Mouse (Mus musculus): ENCODE data around the gene Tdgf1.

Gene Tdgf1

GRCm38 (mm10) chr9:110946548-110947044 is 638 bp upstream of the Tdgf1 start:
- TF ChIP-seq GATA4 (IDR thresholded peaks at IDR 0.05; ENCODE audit: insufficient replicate concordance, low read length), result no peak

DNA sequence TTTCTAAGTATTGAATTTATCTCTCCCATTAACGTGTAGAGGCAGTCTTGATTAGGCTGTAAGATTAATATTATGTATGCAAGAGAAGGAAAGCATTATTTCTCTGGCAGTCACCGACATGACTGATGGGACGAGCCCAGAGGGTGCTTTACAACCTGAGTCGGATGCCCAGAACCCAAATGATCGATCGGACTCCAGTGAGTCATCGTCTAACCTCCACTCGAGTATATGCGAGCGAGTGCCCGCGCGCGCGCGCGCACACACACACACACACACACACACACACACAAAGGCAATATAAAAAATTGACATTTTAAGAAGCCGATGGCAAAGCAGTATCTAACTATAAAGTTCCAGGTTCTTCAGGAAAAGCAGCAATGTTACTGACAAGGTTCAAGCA is 615 bp downstream of the Tdgf1 start:
- no peak for TF ChIP-seq GATA4 (IDR thresholded peaks at IDR 0.05; ENCODE audit: insufficient replicate concordance, low read length)

DNA sequence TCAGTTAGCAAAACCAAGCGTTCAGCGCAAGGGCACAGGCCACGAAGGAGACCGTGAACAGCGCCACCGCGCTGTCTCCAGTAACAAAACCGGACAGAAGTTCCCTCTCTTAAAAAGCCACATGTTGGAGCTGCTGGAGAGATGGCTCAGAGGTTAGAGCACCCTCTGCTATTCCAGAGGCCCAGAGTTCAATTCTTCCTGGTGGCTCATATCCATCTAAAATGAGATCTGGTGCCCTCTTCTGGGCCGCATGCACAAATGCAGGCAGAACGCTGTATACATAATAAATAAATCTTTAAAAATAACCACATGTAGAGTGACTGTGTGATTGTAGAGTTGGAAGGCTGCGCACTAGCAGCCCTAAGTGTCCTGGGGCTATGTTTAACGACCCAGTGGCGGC is 1.7 kb downstream of the Tdgf1 start:
- TF ChIP-seq GATA4 (IDR thresholded peaks at IDR 0.05; ENCODE audit: insufficient replicate concordance, low read length), result no peak

GRCm38 (mm10) chr9:110937506-110938490 is 8.2 kb downstream of the Tdgf1 start:
- TF ChIP-seq GATA4 (IDR thresholded peaks at IDR 0.05; ENCODE audit: insufficient replicate concordance, low read length), result no peak

DNA sequence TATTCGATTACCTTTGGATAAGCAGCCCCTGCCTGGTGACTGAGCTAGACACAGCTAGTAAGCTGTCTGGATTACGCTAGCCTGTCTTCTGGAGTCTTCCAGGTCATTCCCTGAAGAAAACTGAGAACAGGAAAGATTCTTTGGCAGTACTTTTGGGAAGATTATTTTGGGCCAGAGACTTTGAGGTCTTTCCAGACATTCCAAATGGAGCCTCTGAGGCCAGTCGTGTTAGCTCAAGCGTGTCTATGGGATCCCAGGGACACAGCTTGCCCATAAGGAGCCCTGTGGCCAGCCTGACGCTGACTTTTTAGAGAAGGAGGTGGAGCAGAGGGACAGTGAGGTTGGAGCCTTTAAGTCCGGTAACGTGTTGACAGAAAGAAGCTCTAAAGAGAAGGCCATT is 10.0 kb downstream of the Tdgf1 start:
- no peak for TF ChIP-seq GATA4 (IDR thresholded peaks at IDR 0.05; ENCODE audit: insufficient replicate concordance, low read length)

GRCm38 (mm10) chr9:110933850-110934437 is 12.0 kb downstream of the Tdgf1 start:
- TF ChIP-seq GATA4 (IDR thresholded peaks at IDR 0.05; ENCODE audit: insufficient replicate concordance, low read length), result no peak

- TF ChIP-seq GATA4 (IDR thresholded peaks at IDR 0.05; ENCODE audit: insufficient replicate concordance, low read length), result no peak
Observed at GRCm38 (mm10) chr9:110931573-110931972, 14.4 kb downstream of the Tdgf1 start.

DNA sequence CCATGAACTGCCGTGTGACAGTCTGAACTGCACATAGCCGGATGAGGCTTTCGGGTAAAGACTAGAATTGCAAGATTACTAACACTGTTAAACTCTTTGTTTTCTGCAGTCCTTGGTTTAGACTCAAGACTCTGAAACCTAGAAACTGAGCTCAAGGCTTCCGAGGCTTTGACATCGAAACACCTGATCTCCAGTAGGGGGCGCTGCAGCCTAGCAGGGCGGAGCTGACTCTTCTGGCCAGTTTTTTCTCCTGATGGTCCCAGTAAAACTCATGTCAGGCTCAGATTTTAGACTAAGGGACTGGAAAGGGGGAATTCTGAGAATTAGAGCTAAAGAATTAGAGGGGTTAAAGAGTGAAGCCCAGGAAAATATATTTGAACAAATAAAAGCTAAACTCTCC is 23.2 kb downstream of the Tdgf1 start:
- TF ChIP-seq GATA4 (IDR thresholded peaks at IDR 0.05; ENCODE audit: insufficient replicate concordance, low read length), result no peak

- TF ChIP-seq GATA4 (IDR thresholded peaks at IDR 0.05; ENCODE audit: insufficient replicate concordance, low read length), result no peak
Observed at GRCm38 (mm10) chr9:110920665-110921419, 25.1 kb downstream of the Tdgf1 start.

GRCm38 (mm10) chr9:110916786-110917185 is 29.2 kb downstream of the Tdgf1 start, which contains the start of gene Fam240a:
TSS of gene Fam240a (minus strand) at chr9:110916861.
- no peak for TF ChIP-seq GATA4 (IDR thresholded peaks at IDR 0.05; ENCODE audit: insufficient replicate concordance, low read length)

- no peak for TF ChIP-seq GATA4 (IDR thresholded peaks at IDR 0.05; ENCODE audit: insufficient replicate concordance, low read length)
Observed at GRCm38 (mm10) chr9:110915466-110915865, 30.5 kb downstream of the Tdgf1 start.

GRCm38 (mm10) chr9:110914631-110915236 is 31.2 kb downstream of the Tdgf1 start:
- no peak for TF ChIP-seq GATA4 (IDR thresholded peaks at IDR 0.05; ENCODE audit: insufficient replicate concordance, low read length)

- no peak for TF ChIP-seq GATA4 (IDR thresholded peaks at IDR 0.05; ENCODE audit: insufficient replicate concordance, low read length)
Observed at GRCm38 (mm10) chr9:110909371-110909967, 36.5 kb downstream of the Tdgf1 start.

- no peak for TF ChIP-seq GATA4 (IDR thresholded peaks at IDR 0.05; ENCODE audit: insufficient replicate concordance, low read length)
Observed at GRCm38 (mm10) chr9:110908631-110909016, 37.3 kb downstream of the Tdgf1 start.
